Mouse (Mus musculus) spleen, adult 2 months (tissue): ENCODE measurements around the gene Glipr1l2. TPM values are rescaled to one million over a fixed set of nuclear protein-coding genes. Genes with fewer than 3 reads are reported as not detected.

Experiments used
- DNase-seq, 2 experiments: peaks; one replicate each; pipeline versions ENCODE4 v3.0.0 to v3.0.0-alpha.2; 2012 to 2021; ENCODE audit warnings: low spot score in 2 of 2, low read depth in 1 of 2
- H3K27ac ChIP-seq: fragments of 200-500 bp; 2 replicates; pipeline ENCODE4 v1.5.1; 2012; ENCODE audit warnings: low read length, inconsistent platforms; ENCODE audit not compliant: insufficient read depth
- H3K27me3 ChIP-seq: fragments of 200-500 bp; 2 replicates; pipeline ENCODE4 v1.6.1; 2012; ENCODE audit warnings: mild to moderate bottlenecking, moderate library complexity, low read length, inconsistent platforms; ENCODE audit not compliant: control insufficient read depth, insufficient read depth
- H3K36me3 ChIP-seq: fragments of 200-500 bp; 2 replicates; pipeline ENCODE4 v1.6.1; 2012; ENCODE audit warnings: mild to moderate bottlenecking, low read length, inconsistent platforms; ENCODE audit not compliant: control insufficient read depth, insufficient read depth
- H3K4me1 ChIP-seq: fragments of 200-500 bp; 2 replicates; pipeline ENCODE4 v1.6.1; 2011; ENCODE audit warnings: inconsistent platforms; ENCODE audit not compliant: control insufficient read depth, insufficient read depth, insufficient read length
- H3K4me3 ChIP-seq: fragments of 200-500 bp; 2 replicates; pipeline ENCODE4 v1.5.1; 2011; ENCODE audit warnings: mild to moderate bottlenecking, inconsistent platforms; ENCODE audit not compliant: insufficient read depth, insufficient read length; ENCODE audit errors: extremely low read depth
- CTCF ChIP-seq: fragments of 200-500 bp; IDR thresholded peaks from 2 replicates; pipeline ENCODE4 v1.5.1; 2011; ENCODE audit warnings: mild to moderate bottlenecking, inconsistent platforms; ENCODE audit not compliant: insufficient read depth, insufficient read length, insufficient replicate concordance; ENCODE audit errors: extremely low read depth
- POLR2A ChIP-seq: fragments of 200-500 bp; IDR thresholded peaks from 2 replicates; pipeline ENCODE4 v1.6.1; 2011; ENCODE audit warnings: low read depth, low read length, inconsistent platforms
- WGBS: fragments of 180-500 bp; shearing (Covaris S2); methylation state at CpG from one replicate; pipeline ENCODE4 v1.1.7; 2018; 5-methylcytosine and 5-hydroxymethylcytosine counted together
- polyA plus RNA-seq: library from polyadenylated mRNA; depleted of rRNA; stranded (reverse); fragments of >200 nt; gene quantifications from 2 replicates; pipeline ENCODE4 v1.2.3, GENCODE M21; 2012; rRNA removed

Glipr1l2 gene
- polyA plus RNA-seq, 1 experiment = not detected

GRCm38 (mm10) chr10:112138871-112139430 lies 55.8 kb downstream of the Glipr1l2 start:
- 41% methylated on average over 6 of the region's 6 CpGs for WGBS
- DNase-seq = no peak

GRCm38 (mm10) chr10:112139834-112140233 lies 56.7 kb downstream of the Glipr1l2 start:
- H3K27me3 ChIP-seq = no peaks in the 10 kb centered on the region
- no peak for DNase-seq
- no peak for TF ChIP-seq CTCF
- no peak for TF ChIP-seq POLR2A
- no peaks in the 10 kb centered on the region for H3K4me1 ChIP-seq
- H3K36me3 ChIP-seq = no peaks in the 10 kb centered on the region
- no peak overlapping the region for H3K27ac ChIP-seq
- 48% methylated on average over 2 of the region's 2 CpGs for WGBS
- H3K4me3 ChIP-seq = no peak overlapping the region

More at GRCm38 (mm10) chr10:112138871-112139430, 55.8 kb downstream of the Glipr1l2 start:
- no peak overlapping the region for H3K27ac ChIP-seq
- no peaks in the 10 kb centered on the region for H3K36me3 ChIP-seq
- no peaks in the 10 kb centered on the region for H3K4me1 ChIP-seq
- H3K4me3 ChIP-seq = no peak overlapping the region
- TF ChIP-seq CTCF = no peak
- no peak for TF ChIP-seq POLR2A
- no peaks in the 10 kb centered on the region for H3K27me3 ChIP-seq

Other genes starting within 250 kb of the Glipr1l2 start
- gene Krr1, start 110.7 kb upstream of the Glipr1l2 start, polyA plus RNA-seq = 2.3 and 3.1 TPM in 2 replicates
- 26.0 and 30.3 TPM in 2 replicates for gene Glipr1, start 80.7 kb upstream of the Glipr1l2 start, polyA plus RNA-seq
- gene Glipr1l1, start 23.2 kb upstream of the Glipr1l2 start, polyA plus RNA-seq = not detected in 2 replicates
- not detected in 2 replicates for gene Glipr1l3, start 77.0 kb downstream of the Glipr1l2 start, polyA plus RNA-seq
- not detected in 2 replicates for gene Caps2, start 80.3 kb downstream of the Glipr1l2 start, polyA plus RNA-seq
- gene Kcnc2, start 187.8 kb downstream of the Glipr1l2 start, polyA plus RNA-seq = 0.01 and 0.02 TPM in 2 replicates